In the genomic region with DNA sequence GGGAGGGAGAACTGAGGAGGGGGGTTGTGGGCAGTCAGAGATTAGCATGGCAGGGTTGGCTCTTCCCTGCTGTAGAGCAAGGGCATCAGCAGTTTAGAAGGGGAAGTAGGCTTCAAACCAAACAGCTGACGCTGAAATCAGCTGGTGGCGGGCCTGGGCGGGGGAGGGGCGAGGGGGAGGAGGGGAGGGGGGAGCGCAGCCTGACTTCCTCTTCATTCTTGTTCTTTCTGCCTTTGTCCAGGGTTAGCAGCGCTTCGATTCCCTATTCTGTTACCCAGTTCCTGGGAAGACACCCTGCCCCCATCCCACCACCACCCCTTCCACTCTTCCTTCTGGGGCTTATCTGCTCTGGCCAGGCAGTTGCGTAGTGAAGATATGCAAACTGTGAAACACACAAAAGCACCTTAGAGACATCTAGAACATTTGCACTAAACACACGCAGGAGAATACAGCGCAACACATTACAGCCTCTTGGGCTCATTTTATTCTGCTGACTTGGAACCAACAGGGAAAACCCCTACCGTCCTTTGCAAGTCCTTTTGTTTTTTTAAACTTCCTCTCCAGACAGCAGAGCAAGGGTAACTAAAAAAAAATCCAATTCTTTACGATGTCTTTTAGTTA, we compare ENCODE assay signal across 8 mouse cellular contexts.
DNase-seq lines count a peak whose midpoint lies in the region; ATAC-seq lines count a peak whose summit lies in the region.

No protein-coding gene starts in this region.

- 12% methylated on average over 11 of the region's 12 CpGs for WGBS in intestine, embryonic 16.5 days
- 11% methylated on average over 9 of the region's 12 CpGs for WGBS in lung, embryonic 16.5 days

- H3K27ac ChIP-seq in intestine, embryonic 16.5 days (ENCODE audit: low read length), result peak overlapping the region; percentile 29; the same call in 1 of the 2 replicates
- H3K27ac ChIP-seq in lung, embryonic 16.5 days (ENCODE audit: low read length), result peak overlapping the region; percentile 57

- no peaks in the 10 kb centered on the region for H3K9me3 ChIP-seq in intestine, embryonic 16.5 days (ENCODE audit: control insufficient read depth, low read length)
- H3K9me3 ChIP-seq in lung, embryonic 16.5 days (ENCODE audit: control insufficient read depth, low read length), result no peaks in the 10 kb centered on the region

- ATAC-seq in granulocyte monocyte progenitor cell, adult 5-6 weeks (replicated peaks; ENCODE audit: poor library complexity, severe bottlenecking), result peak; percentile 70
- peak; percentile 85 for ATAC-seq in intestine, embryonic 16.5 days
- peak; percentile 80 for ATAC-seq in lung, embryonic 16.5 days (ENCODE audit: low read depth)
- peak; percentile 91 for ATAC-seq in neutrophil, adult 5-6 weeks (ENCODE audit: extremely low read depth, insufficient number of reproducible peaks, low FRiP score, poor library complexity, severe bottlenecking)

- H3K4me1 ChIP-seq in intestine, embryonic 16.5 days (ENCODE audit: control insufficient read depth, insufficient read depth, low read length), result peaks cover 17% of the 10 kb centered on the region; the same call in 1 of the 2 replicates
- 0 out of 2 replicates have a peak, but pooled peaks cover 2% of the 10 kb centered on the region for H3K4me1 ChIP-seq in lung, embryonic 16.5 days (replicated peaks; ENCODE audit: control insufficient read depth, insufficient read depth, low read length)

- H3K4me3 ChIP-seq in intestine, embryonic 16.5 days (ENCODE audit: low read length), result no peak overlapping the region; the same call in 1 of the 2 replicates
- H3K4me3 ChIP-seq in lung, embryonic 16.5 days (ENCODE audit: low read length), result peak overlapping the region; percentile 18

- no peaks in the 10 kb centered on the region for H3K27me3 ChIP-seq in intestine, embryonic 16.5 days (replicated peaks; ENCODE audit: control insufficient read depth, insufficient read depth, low read length)
- H3K27me3 ChIP-seq in lung, embryonic 16.5 days (ENCODE audit: control insufficient read depth, insufficient read depth, low read depth, low read length), result no peaks in the 10 kb centered on the region

- DNase-seq in adrenal gland, postnatal 14 days, result peak; percentile 45
- no peak for DNase-seq in adrenal gland, adult 18-20 months (ENCODE audit: low spot score in 2 of 2)
- DNase-seq in brain, adult 2 months (ENCODE audit: low read depth, low spot score), result peak; percentile 46
- DNase-seq in urinary bladder, postnatal 14 days (ENCODE audit: low spot score), result no peak

- H3K9ac ChIP-seq in intestine, embryonic 16.5 days (ENCODE audit: low read depth, low read length), result peak overlapping the region; percentile 17; the same call in 1 of the 2 replicates
- peak overlapping the region; percentile 48 for H3K9ac ChIP-seq in lung, embryonic 16.5 days (ENCODE audit: low read length)

- peak overlapping the region; percentile 42 for H3K4me2 ChIP-seq in intestine, embryonic 16.5 days (ENCODE audit: low read depth, low read length)
- H3K4me2 ChIP-seq in lung, embryonic 16.5 days (ENCODE audit: low read depth, low read length), result peak overlapping the region; percentile 51

- no peaks in the 10 kb centered on the region for H3K36me3 ChIP-seq in intestine, embryonic 16.5 days (ENCODE audit: control insufficient read depth, insufficient read depth, low read length)
- no peaks in the 10 kb centered on the region for H3K36me3 ChIP-seq in lung, embryonic 16.5 days (ENCODE audit: control insufficient read depth, insufficient read depth, low read length)

Comparison
In these comparisons a context has a peak if more than half of its experiments do, and no peak if none do; other contexts are left out.
1. DNase-seq: peak in adrenal gland, postnatal 14 days (single experiment) and brain, adult 2 months (single experiment); none in adrenal gland, adult 18-20 months (0 of 2) and urinary bladder, postnatal 14 days (single experiment).
2. Peak in every context shown above with its lines, with median percentiles within 50 percentile points of each other: ATAC-seq.